Mouse (Mus musculus): Measurements from ENCODE around the gene Clec2g.

The Clec2g gene

GRCm38 (mm10) chr6:129030175-129030824 is 96.1 kb downstream of the Clec2g start:
- WGBS = 67% methylated on average over 6 of the region's 6 CpGs

- 85% methylated on average over 2 of the region's 2 CpGs for WGBS
These were observed 96.8 kb downstream of the Clec2g start for GRCm38 (mm10) chr6:129030964-129031363.

- 86% methylated on average over 2 of the region's 2 CpGs for WGBS
These were observed 99.2 kb downstream of the Clec2g start for GRCm38 (mm10) chr6:129033397-129033796.

All from cerebral cortex, adult 2 months (tissue).